Mouse (Mus musculus): ENCODE measurements around the gene Efcab2. TPM values are rescaled to one million over a fixed set of nuclear protein-coding genes. Genes with fewer than 3 reads are reported as not detected.

Efcab2 gene
- polyA plus RNA-seq, 2 experiments: 0.64 to 4.3 TPM

DNA sequence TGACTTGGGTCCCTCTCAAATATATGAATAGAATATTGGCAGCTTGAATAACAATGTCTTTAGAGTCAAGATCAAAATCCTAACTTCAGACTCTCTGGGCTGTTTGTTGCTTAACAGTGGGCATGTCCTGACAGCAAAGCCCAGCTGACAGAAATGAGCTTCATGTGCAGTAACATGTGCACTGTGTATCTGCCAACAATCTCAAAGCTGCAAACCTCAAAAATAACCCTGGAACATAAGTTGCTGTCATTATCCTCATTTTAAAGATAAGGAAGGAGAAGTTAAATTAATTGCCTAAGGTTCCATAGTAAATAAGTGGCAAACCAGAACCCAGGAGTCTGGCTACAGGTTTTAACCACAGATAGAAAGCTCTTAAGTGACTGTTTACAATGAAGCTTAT lies 23.7 kb upstream of the Efcab2 start:
- H3K4me2 ChIP-seq (ENCODE audit: low read depth): no peak overlapping the region
- no peak for DNase-seq (ENCODE audit: low read depth in 3 of 3, low spot score in 3 of 3)
- H3K9me3 ChIP-seq (ENCODE audit: control insufficient read depth, low read length): no peaks in the 10 kb centered on the region
- H3K9ac ChIP-seq (replicated peaks): no peak overlapping the region
- TF ChIP-seq EP300 (IDR thresholded peaks at IDR 0.05; ENCODE audit: low read depth) (no peak), CTCF (IDR thresholded peaks at IDR 0.05; ENCODE audit: low read depth) (no peak)
- no peak overlapping the region for H3K4me3 ChIP-seq (ENCODE audit: insufficient read depth in 1 of 2, low read depth in 2 of 2, low read length in 2 of 2)
- no peak for ATAC-seq (ENCODE audit: insufficient read depth)
- peaks cover 4 to 9% of the 10 kb centered on the region in 2 experiments; a peak in 3 of 4 replicates for H3K4me1 ChIP-seq (replicated peaks; ENCODE audit: control insufficient read depth in 2 of 2, insufficient read depth in 2 of 2, low read length in 1 of 2)
- H3K27ac ChIP-seq: no peak overlapping the region
- no peaks in the 10 kb centered on the region for H3K36me3 ChIP-seq (replicated peaks; ENCODE audit: control insufficient read depth, insufficient read depth, low read depth)
- H3K27me3 ChIP-seq (ENCODE audit: control insufficient read depth, insufficient read depth, low read length): no peaks in the 10 kb centered on the region

GRCm38 (mm10) chr1:178388802-178389201 lies 17.1 kb upstream of the Efcab2 start:
- Histone ChIP-seq H3K9me3 (ENCODE audit: control insufficient read depth, low read length) (no peaks in the 10 kb centered on the region), H3K9ac (replicated peaks) (no peak overlapping the region), H3K4me2 (ENCODE audit: low read depth) (no peak overlapping the region), H3K27ac (no peak overlapping the region), H3K27me3 (ENCODE audit: control insufficient read depth, insufficient read depth, low read length) (no peaks in the 10 kb centered on the region), H3K4me3 (ENCODE audit: insufficient read depth in 1 of 2, low read depth in 2 of 2, low read length in 2 of 2) (no peak overlapping the region), H3K4me1 (replicated peaks; ENCODE audit: control insufficient read depth in 2 of 2, insufficient read depth in 2 of 2, low read length in 1 of 2) (no peaks in the 10 kb centered on the region), H3K36me3 (replicated peaks; ENCODE audit: control insufficient read depth, insufficient read depth, low read depth) (no peaks in the 10 kb centered on the region)
- WGBS (ENCODE audit: insufficient replicate concordance): 62% methylated on average over 4 of the region's 4 CpGs
- ATAC-seq (ENCODE audit: insufficient read depth) (no peak), DNase-seq (ENCODE audit: low read depth in 3 of 3, low spot score in 3 of 3) (no peak)
- TF ChIP-seq CTCF (IDR thresholded peaks at IDR 0.05; ENCODE audit: low read depth): no peak
- TF ChIP-seq EP300 (IDR thresholded peaks at IDR 0.05; ENCODE audit: low read depth): no peak

- 62% methylated on average over 2 of the region's 2 CpGs for WGBS (ENCODE audit: insufficient replicate concordance)
- Histone ChIP-seq H3K4me1 (replicated peaks; ENCODE audit: control insufficient read depth in 2 of 2, insufficient read depth in 2 of 2, low read length in 1 of 2) (no peaks in the 10 kb centered on the region), H3K4me3 (ENCODE audit: insufficient read depth in 1 of 2, low read depth in 2 of 2, low read length in 2 of 2) (no peak overlapping the region), H3K27ac (no peak overlapping the region), H3K9ac (replicated peaks) (no peak overlapping the region), H3K4me2 (ENCODE audit: low read depth) (no peak overlapping the region), H3K27me3 (ENCODE audit: control insufficient read depth, insufficient read depth, low read length) (no peaks in the 10 kb centered on the region), H3K36me3 (replicated peaks; ENCODE audit: control insufficient read depth, insufficient read depth, low read depth) (no peaks in the 10 kb centered on the region), H3K9me3 (ENCODE audit: control insufficient read depth, low read length) (no peaks in the 10 kb centered on the region)
- TF ChIP-seq EP300 (IDR thresholded peaks at IDR 0.05; ENCODE audit: low read depth) (no peak), CTCF (IDR thresholded peaks at IDR 0.05; ENCODE audit: low read depth) (no peak)
- DNase-seq (ENCODE audit: low read depth in 3 of 3, low spot score in 3 of 3) (no peak), ATAC-seq (ENCODE audit: insufficient read depth) (no peak)
Observed at GRCm38 (mm10) chr1:178389401-178389800, 16.5 kb upstream of the Efcab2 start.

DNA sequence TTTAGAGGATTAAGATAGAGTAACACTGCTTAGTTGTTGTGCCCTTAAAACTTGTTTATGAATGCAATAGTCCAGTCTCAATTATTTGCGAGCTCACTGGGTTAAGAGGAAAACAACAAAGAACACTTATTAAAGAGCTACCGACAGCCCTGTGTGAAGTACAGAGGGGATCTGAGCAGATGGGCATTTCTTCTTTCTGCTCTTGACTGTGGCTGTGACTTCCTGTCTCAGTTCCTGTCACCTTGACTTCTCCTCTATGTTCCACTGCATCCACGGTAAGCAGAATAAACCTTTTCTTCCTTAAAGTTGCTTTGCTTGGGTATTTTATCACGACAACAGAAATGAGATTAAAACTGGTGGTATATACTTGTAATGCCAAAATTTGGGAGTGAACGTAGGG lies 12.9 kb upstream of the Efcab2 start:
- DNase-seq (ENCODE audit: low read depth in 3 of 3, low spot score in 3 of 3) (no peak), ATAC-seq (ENCODE audit: insufficient read depth) (no peak)
- Histone ChIP-seq H3K36me3 (replicated peaks; ENCODE audit: control insufficient read depth, insufficient read depth, low read depth) (no peaks in the 10 kb centered on the region), H3K4me2 (ENCODE audit: low read depth) (no peak overlapping the region), H3K9me3 (ENCODE audit: control insufficient read depth, low read length) (no peaks in the 10 kb centered on the region), H3K27me3 (ENCODE audit: control insufficient read depth, insufficient read depth, low read length) (no peaks in the 10 kb centered on the region), H3K4me3 (ENCODE audit: insufficient read depth in 1 of 2, low read depth in 2 of 2, low read length in 2 of 2) (no peak overlapping the region), H3K9ac (replicated peaks) (no peak overlapping the region), H3K4me1 (replicated peaks; ENCODE audit: control insufficient read depth in 2 of 2, insufficient read depth in 2 of 2, low read length in 1 of 2) (peaks cover 0 to 3% of the 10 kb centered on the region in 2 experiments; a peak in 1 of 4 replicates), H3K27ac (no peak overlapping the region)
- no peak for TF ChIP-seq CTCF (IDR thresholded peaks at IDR 0.05; ENCODE audit: low read depth)
- TF ChIP-seq EP300 (IDR thresholded peaks at IDR 0.05; ENCODE audit: low read depth): no peak
- WGBS (ENCODE audit: insufficient replicate concordance): 27% methylated on average over 5 of the region's 5 CpGs

DNA sequence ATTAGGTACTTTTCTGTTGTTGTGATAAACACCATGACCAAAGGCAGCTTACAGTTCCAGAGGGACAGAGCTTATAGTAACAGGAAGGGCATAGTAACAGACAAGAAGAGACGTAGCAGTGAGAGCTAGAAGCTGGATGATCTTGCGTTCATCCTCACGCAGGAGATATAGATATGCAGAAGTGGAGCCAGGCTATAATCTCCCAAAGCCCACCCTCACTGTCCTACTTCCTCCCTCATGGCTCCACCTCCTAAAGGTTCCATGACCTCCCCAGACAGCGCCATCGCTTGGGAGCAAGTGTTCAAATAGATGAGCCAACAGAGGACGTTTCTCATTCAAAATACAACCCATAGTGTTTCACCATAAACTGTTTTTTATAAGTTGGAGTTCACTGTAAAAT lies 10.8 kb upstream of the Efcab2 start:
- no peak for DNase-seq (ENCODE audit: low read depth in 3 of 3, low spot score in 3 of 3)
- no peak for TF ChIP-seq CTCF (IDR thresholded peaks at IDR 0.05; ENCODE audit: low read depth)
- TF ChIP-seq EP300 (IDR thresholded peaks at IDR 0.05; ENCODE audit: low read depth): no peak

More for the DNA sequence above, 10.8 kb upstream of the Efcab2 start:
- no peaks in the 10 kb centered on the region for H3K9me3 ChIP-seq (ENCODE audit: control insufficient read depth, low read length)
- no peaks in the 10 kb centered on the region for H3K36me3 ChIP-seq (replicated peaks; ENCODE audit: control insufficient read depth, insufficient read depth, low read depth)
- no peak overlapping the region for H3K27ac ChIP-seq
- H3K4me1 ChIP-seq (replicated peaks; ENCODE audit: control insufficient read depth in 2 of 2, insufficient read depth in 2 of 2, low read length in 1 of 2): peaks cover 0 to 3% of the 10 kb centered on the region in 2 experiments; a peak in 1 of 4 replicates
- no peaks in the 10 kb centered on the region for H3K27me3 ChIP-seq (ENCODE audit: control insufficient read depth, insufficient read depth, low read length)
- ATAC-seq (ENCODE audit: insufficient read depth): no peak
- no peak overlapping the region for H3K4me3 ChIP-seq (ENCODE audit: insufficient read depth in 1 of 2, low read depth in 2 of 2, low read length in 2 of 2)
- no peak overlapping the region for H3K4me2 ChIP-seq (ENCODE audit: low read depth)
- H3K9ac ChIP-seq (replicated peaks): no peak overlapping the region
- WGBS (ENCODE audit: insufficient replicate concordance): 64% methylated on average over 6 of the region's 6 CpGs
